Mouse (Mus musculus) megakaryocyte, embryonic 14.5 days (primary cell): ENCODE data around the gene Pgpep1l.

Experiments used
- FLI1 ChIP-seq: IDR thresholded peaks from 2 replicates; pipeline ENCODE4 v1.6.1; 2012; ENCODE audit warnings: low read length, inconsistent platforms, mixed read lengths
- GATA1 ChIP-seq: IDR thresholded peaks from 3 replicates; pipeline ENCODE4 v1.6.1; 2012; ENCODE audit warnings: mixed read lengths, low read length, inconsistent platforms, borderline replicate concordance

GRCm38 (mm10) chr7:68311469-68311868 is 47.4 kb upstream of the Pgpep1l start:
- no peak for TF ChIP-seq GATA1
- TF ChIP-seq FLI1 = no peak
